Mouse (Mus musculus): ENCODE measurements around the gene Mettl21a.

- TF ChIP-seq POLR2A (IDR thresholded peaks at IDR 0.05; ENCODE audit: insufficient read depth, low read depth, low read length), result no peak
- TF ChIP-seq CTCF (IDR thresholded peaks at IDR 0.05; ENCODE audit: insufficient read depth, low read depth, low read length), result no peak
Observed at GRCm38 (mm10) chr1:64639279-64639678, 22.2 kb upstream of the Mettl21a start.

Data from olfactory bulb, adult 2 months (tissue).